Mouse (Mus musculus): ENCODE measurements around the gene Map9. TPM values are rescaled to one million over a fixed set of nuclear protein-coding genes. Genes with fewer than 3 reads are reported as not detected.
"Not testable (repeated sequence)": the region's sequence is repeated elsewhere in the genome, so short reads cannot be mapped to it uniquely, and the experiment has no call there.

The Map9 gene
- total RNA-seq (2021), result 1 to 10 TPM; 2.3 to 3.1 TPM
- long read RNA-seq, experiment 1, partial matches to known transcripts, result 0 of 1 reads
- long read RNA-seq, experiment 1, other reads (novel, unspliced or antisense), result 1 of 1 reads
- long read RNA-seq, experiment 2, partial matches to known transcripts, result 1 of 2 reads
- long read RNA-seq, experiment 2, other reads (novel, unspliced or antisense), result 1 of 2 reads

- DNase-seq, result peak; percentile 88 to 93
- intact Hi-C loops (cut with DNase I), result no loop called here
Observed at GRCm38 (mm10) chr3:82357797-82358524, at the start of gene Map9. TSS of gene Map9 (plus strand) at chr3:82358044.

GRCm38 (mm10) chr3:82315728-82316127 is 42.1 kb upstream of the Map9 start:
- intact Hi-C loops (cut with DNase I), result no loop called here
- DNase-seq, result no peak

GRCm38 (mm10) chr3:82326736-82327135 is 31.1 kb upstream of the Map9 start:
- DNase-seq; intact Hi-C loops (cut with DNase I): not testable (repeated sequence)

- intact Hi-C loops (cut with DNase I), result loop anchor here (2.0 kb wide), 1 partner anchor 285 kb away; no protein-coding TSS in a partner anchor
- no peak for DNase-seq
Observed at GRCm38 (mm10) chr3:82332067-82332466, 25.8 kb upstream of the Map9 start.

GRCm38 (mm10) chr3:82332536-82332935 is 25.3 kb upstream of the Map9 start:
- no peak for DNase-seq
- intact Hi-C loops (cut with DNase I), result loop anchor here (2.0 kb wide), 1 partner anchor 286 kb away; no protein-coding TSS in a partner anchor

GRCm38 (mm10) chr3:82333128-82333969 is 24.5 kb upstream of the Map9 start:
- no peak for DNase-seq
- intact Hi-C loops (cut with DNase I), result loop anchor here (2.0 kb wide), 1 partner anchor 287 kb away; no protein-coding TSS in a partner anchor

DNA sequence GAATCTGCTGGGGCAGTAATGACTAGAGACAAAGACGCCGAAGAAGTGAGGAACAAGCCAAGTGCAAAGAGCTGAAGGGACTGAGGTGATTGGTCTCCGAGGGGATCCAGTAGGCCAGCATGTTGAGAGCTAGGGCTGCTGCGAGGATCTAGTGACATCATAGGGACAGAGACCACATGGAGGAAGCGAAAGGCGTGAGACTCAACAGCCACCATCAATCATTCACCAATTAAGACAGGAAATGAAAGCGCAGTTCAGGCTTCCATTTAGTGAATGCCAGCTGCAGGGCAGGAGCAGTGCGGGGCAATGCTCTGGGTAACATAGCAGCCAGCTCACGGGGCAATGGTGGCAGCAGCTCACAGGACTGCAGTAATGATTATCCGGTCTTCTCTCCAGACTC is 17.7 kb upstream of the Map9 start:
- intact Hi-C loops (cut with DNase I), result no loop called here
- DNase-seq, result no peak

GRCm38 (mm10) chr3:82348277-82348860 is 9.5 kb upstream of the Map9 start:
- intact Hi-C loops (cut with DNase I), result no loop called here
- no peak for DNase-seq

DNA sequence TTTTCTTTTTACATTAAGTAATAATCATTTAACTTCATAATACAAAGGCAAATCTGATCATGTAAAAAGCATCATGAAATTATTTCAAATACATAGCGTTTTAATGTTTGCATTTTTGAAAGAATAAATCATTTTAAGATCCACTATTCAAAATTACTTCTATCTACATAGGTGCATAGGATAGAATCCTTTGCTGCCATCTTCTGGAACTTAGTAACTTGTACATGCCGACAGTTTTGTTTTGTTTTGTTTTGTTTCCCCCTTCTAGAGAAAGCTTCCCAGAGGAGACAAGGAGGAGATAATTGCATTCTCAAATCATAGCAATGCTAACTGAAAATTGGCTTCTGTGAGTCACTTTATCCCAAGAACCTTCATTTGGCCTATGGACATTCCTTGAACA is 7.5 kb upstream of the Map9 start:
- intact Hi-C loops (cut with DNase I), result no loop called here
- DNase-seq, result no peak

DNA sequence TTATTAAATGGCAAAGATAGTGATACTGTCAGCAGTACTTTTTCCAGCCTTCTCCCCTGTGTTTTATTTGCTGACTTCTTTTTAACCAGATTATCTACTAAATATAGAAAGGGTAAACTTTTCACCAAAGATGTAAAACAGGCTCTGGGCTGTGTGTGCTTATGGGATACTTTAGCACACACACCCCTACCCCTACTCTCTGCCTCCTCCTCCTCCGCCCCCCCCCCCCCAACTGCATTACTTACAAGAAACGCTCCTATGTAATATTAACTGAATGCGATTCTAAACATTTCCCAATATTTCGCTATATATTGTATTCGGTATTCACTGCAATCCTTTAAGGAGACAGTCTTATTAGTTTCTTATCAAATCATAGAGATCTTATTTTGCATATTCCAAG is 504 bp upstream of the Map9 start:
- DNase-seq, result no peak
- intact Hi-C loops (cut with DNase I), result no loop called here

DNA sequence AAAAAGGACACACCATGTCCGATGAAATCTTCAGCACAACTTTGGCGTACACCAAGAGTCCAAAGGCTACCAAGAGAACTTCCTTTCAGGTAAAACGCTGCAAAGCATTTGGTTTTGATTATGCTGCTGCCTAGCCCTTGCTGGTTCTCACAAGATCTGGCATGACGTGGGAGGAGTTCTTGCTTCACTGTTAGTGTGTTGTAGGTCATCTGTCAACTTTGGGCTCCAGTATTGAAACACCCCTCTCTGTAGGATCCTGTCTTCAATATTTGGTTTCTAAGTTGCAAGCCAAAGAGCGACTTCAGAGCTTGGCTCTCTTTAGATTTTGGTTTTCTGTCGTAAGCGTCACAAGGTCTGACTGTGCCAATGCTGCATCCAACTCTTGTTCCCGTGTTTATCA is 1.2 kb downstream of the Map9 start:
- intact Hi-C loops (cut with DNase I), result no loop called here

GRCm38 (mm10) chr3:82362452-82362851 is 4.6 kb downstream of the Map9 start:
- intact Hi-C loops (cut with DNase I), result loop anchor here (10.0 kb wide), 2 partner anchors 362 to 692 kb away; partner anchors contain the start of gene Plrg1
- no peak for DNase-seq

More for the DNA sequence above, 1.2 kb downstream of the Map9 start:
- no peak for DNase-seq

GRCm38 (mm10) chr3:82364505-82364904 is 6.7 kb downstream of the Map9 start:
- DNase-seq, result no peak
- intact Hi-C loops (cut with DNase I), result loop anchor here (10.0 kb wide), 2 partner anchors 360 to 690 kb away; partner anchors contain the start of gene Plrg1

DNA sequence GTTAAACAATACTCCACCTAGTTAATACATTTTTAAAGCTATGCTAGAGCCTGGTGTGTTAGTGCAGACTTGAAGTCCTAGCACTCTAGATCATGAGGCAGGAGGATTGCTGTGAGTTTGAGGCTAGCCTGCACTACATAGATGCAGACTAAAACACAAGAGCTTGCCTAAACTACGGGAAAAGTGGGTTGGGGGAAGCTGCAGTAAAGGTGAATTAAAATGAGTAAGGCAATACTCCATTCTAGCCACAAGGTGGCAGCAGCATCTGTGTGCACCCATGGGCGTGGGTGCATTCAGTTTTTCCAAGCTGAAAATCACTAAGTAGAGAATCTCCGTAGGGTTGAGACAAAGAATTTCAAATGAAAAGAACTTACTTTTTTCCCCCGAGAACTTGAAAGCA is 7.1 kb downstream of the Map9 start:
- DNase-seq, result no peak
- intact Hi-C loops (cut with DNase I), result loop anchor here (10.0 kb wide), 2 partner anchors 360 to 690 kb away; partner anchors contain the start of gene Plrg1

DNA sequence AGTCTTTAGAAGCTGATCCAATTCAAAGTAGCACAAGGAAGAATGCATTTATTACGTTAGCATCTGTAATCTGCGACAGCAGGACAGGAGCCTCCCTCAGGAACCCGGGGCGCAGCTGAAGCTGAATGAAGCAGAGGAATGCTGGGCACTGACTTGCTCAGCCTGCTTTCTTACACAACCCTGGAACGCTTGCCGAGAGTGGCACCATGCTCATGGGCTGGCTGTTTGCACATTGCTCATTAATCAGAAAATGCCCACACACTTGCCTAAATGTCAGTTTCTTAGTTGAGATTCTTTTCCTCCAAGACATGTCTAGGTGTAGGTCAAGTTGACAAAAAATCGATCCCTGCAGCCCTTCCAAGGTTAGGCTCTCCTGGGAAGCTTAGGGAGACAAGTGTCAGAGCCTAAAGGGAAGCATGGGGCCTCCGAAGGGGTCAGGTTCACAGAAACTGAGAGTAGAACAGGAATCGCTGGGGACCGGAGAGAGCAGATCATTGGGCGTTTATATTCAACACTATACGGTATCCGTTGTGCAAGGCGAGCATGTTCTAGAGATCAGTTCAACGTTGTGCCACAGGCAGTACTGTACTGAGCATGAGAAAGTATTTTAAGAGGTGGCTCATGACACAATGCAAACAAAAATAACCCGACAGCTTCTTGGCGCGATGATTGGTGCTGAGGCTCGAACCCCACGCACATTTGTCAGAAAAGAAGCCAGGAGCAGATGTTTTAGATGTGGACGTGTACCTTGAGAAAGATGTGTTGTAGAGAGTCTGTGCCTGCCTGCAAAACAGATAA is 11.4 kb downstream of the Map9 start:
- intact Hi-C loops (cut with DNase I), result loop anchor here (10.0 kb wide), 2 partner anchors 356 to 686 kb away; partner anchors contain the start of gene Plrg1
- no peak for DNase-seq

GRCm38 (mm10) chr3:82370439-82371011 is 12.7 kb downstream of the Map9 start:
- intact Hi-C loops (cut with DNase I), result no loop called here
- DNase-seq, result no peak

DNA sequence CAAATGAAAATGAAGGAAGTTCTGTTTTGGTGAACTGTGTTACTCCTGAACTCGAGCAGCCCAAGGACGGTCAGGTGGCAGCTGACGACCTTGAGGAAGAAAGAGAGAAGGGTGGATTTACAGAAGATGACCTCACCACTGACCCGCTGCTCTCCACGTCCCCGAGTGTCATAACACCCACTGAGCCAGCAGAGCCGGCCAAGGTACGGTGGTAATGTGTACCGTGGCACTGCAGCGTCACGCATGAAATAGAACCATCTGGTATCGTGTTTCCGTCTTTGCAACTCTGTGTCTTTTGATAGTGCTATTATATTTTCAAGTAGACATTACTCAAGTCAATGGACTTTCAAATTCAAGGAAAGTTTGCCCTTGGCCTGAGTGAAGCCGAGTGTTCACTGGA is 19.1 kb downstream of the Map9 start:
- intact Hi-C loops (cut with DNase I), result no loop called here
- no peak for DNase-seq

DNA sequence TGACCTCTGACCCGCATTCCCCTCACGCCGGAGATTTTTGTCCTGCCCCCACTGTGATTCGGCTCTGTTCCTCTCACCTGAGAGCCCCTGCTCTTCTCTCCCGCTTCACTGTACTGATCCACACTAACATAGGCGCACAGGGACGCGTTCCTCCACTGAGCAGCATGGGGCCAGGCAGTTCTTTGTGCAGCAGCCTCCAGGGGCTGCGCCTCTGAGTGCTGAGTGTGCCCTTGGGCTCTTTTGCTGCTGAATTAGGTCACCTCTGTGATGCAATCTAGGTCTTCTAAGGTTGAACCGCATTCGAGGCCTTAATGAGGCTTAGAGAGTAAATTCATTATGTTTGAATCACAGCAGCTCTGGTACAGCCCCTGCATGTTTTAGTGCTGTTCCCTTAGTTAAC is 24.5 kb downstream of the Map9 start:
- DNase-seq, result no peak
- intact Hi-C loops (cut with DNase I), result no loop called here

GRCm38 (mm10) chr3:82385091-82385490 is 27.2 kb downstream of the Map9 start:
- DNase-seq, result no peak
- intact Hi-C loops (cut with DNase I), result no loop called here

Data from gastrocnemius, postnatal 36 days (tissue).